Mouse (Mus musculus): ENCODE measurements around the gene Carf. TPM values are rescaled to one million over a fixed set of nuclear protein-coding genes. Genes with fewer than 3 reads are reported as not detected.
"Not testable (repeated sequence)": the region's sequence is repeated elsewhere in the genome, so short reads cannot be mapped to it uniquely, and the experiment has no call there.

Carf gene
- polyA plus RNA-seq (2012): 0.01 TPM in 2 replicates

- H3K36me3 ChIP-seq (ENCODE audit: control insufficient read depth): peaks cover 18% of the 10 kb centered on the region
- H3K9me3 ChIP-seq (ENCODE audit: control insufficient read depth, low read length): no peaks in the 10 kb centered on the region
- TF ChIP-seq TAL1 (IDR thresholded peaks at IDR 0.05; ENCODE audit: low read length) (no peak), GATA1 (IDR thresholded peaks at IDR 0.05; ENCODE audit: low read length) (no peak)
- H3K4me3 ChIP-seq (replicated peaks): peak within 1 kb of the TSS; percentile 92
- no peaks in the 10 kb centered on the region for H3K27me3 ChIP-seq (ENCODE audit: control insufficient read depth)
- peaks cover 19% of the 10 kb centered on the region for H3K4me1 ChIP-seq (ENCODE audit: control insufficient read depth)
These were observed at the start of gene Carf, which contains the start of gene Wdr12 for GRCm38 (mm10) chr1:60098024-60098781. Gene Carf (plus strand): TSS chr1:60098247. Gene Wdr12 (minus strand): TSS chr1:60098645.

GRCm38 (mm10) chr1:60054659-60055058, 43.4 kb upstream of the Carf start:
- no peaks in the 10 kb centered on the region for H3K36me3 ChIP-seq (ENCODE audit: control insufficient read depth)
- TF ChIP-seq TAL1 (IDR thresholded peaks at IDR 0.05; ENCODE audit: low read length) (no peak), GATA1 (IDR thresholded peaks at IDR 0.05; ENCODE audit: low read length) (no peak)
- no peaks in the 10 kb centered on the region for H3K27me3 ChIP-seq (ENCODE audit: control insufficient read depth)
- no peaks in the 10 kb centered on the region for H3K4me1 ChIP-seq (ENCODE audit: control insufficient read depth)
- H3K9me3 ChIP-seq (ENCODE audit: control insufficient read depth, low read length): no peaks in the 10 kb centered on the region
- H3K4me3 ChIP-seq (replicated peaks): no peak overlapping the region

GRCm38 (mm10) chr1:60056310-60056709, 41.7 kb upstream of the Carf start:
- H3K27me3 ChIP-seq (ENCODE audit: control insufficient read depth): no peaks in the 10 kb centered on the region

GRCm38 (mm10) chr1:60070725-60071124, 27.3 kb upstream of the Carf start:
- H3K27me3 ChIP-seq (ENCODE audit: control insufficient read depth); H3K36me3 ChIP-seq (ENCODE audit: control insufficient read depth); H3K4me1 ChIP-seq (ENCODE audit: control insufficient read depth); H3K4me3 ChIP-seq (replicated peaks); H3K9me3 ChIP-seq (ENCODE audit: control insufficient read depth, low read length): not testable (repeated sequence)

More at GRCm38 (mm10) chr1:60056310-60056709, 41.7 kb upstream of the Carf start:
- no peak overlapping the region for H3K4me3 ChIP-seq (replicated peaks)
- no peaks in the 10 kb centered on the region for H3K36me3 ChIP-seq (ENCODE audit: control insufficient read depth)
- H3K4me1 ChIP-seq (ENCODE audit: control insufficient read depth): no peaks in the 10 kb centered on the region
- no peaks in the 10 kb centered on the region for H3K9me3 ChIP-seq (ENCODE audit: control insufficient read depth, low read length)
- no peak for TF ChIP-seq GATA1 (IDR thresholded peaks at IDR 0.05; ENCODE audit: low read length)
- no peak for TF ChIP-seq TAL1 (IDR thresholded peaks at IDR 0.05; ENCODE audit: low read length)

- peaks cover 38% of the 10 kb centered on the region for H3K36me3 ChIP-seq (ENCODE audit: control insufficient read depth)
- no peak for TF ChIP-seq GATA1 (IDR thresholded peaks at IDR 0.05; ENCODE audit: low read length)
- no peak for TF ChIP-seq TAL1 (IDR thresholded peaks at IDR 0.05; ENCODE audit: low read length)
These were observed 23.1 kb upstream of the Carf start for GRCm38 (mm10) chr1:60074935-60075334.

GRCm38 (mm10) chr1:60075590-60075989, 22.5 kb upstream of the Carf start:
- no peaks in the 10 kb centered on the region for H3K27me3 ChIP-seq (ENCODE audit: control insufficient read depth)
- no peak overlapping the region for H3K4me3 ChIP-seq (replicated peaks)
- H3K36me3 ChIP-seq (ENCODE audit: control insufficient read depth): peaks cover 45% of the 10 kb centered on the region
- TF ChIP-seq GATA1 (IDR thresholded peaks at IDR 0.05; ENCODE audit: low read length) (no peak), TAL1 (IDR thresholded peaks at IDR 0.05; ENCODE audit: low read length) (no peak)
- H3K9me3 ChIP-seq (ENCODE audit: control insufficient read depth, low read length): no peaks in the 10 kb centered on the region
- H3K4me1 ChIP-seq (ENCODE audit: control insufficient read depth): no peaks in the 10 kb centered on the region

More at GRCm38 (mm10) chr1:60074935-60075334, 23.1 kb upstream of the Carf start:
- H3K4me3 ChIP-seq (replicated peaks): no peak overlapping the region
- no peaks in the 10 kb centered on the region for H3K27me3 ChIP-seq (ENCODE audit: control insufficient read depth)
- H3K9me3 ChIP-seq (ENCODE audit: control insufficient read depth, low read length): no peaks in the 10 kb centered on the region
- H3K4me1 ChIP-seq (ENCODE audit: control insufficient read depth): no peaks in the 10 kb centered on the region

- TF ChIP-seq TAL1 (IDR thresholded peaks at IDR 0.05; ENCODE audit: low read length) (no peak), GATA1 (IDR thresholded peaks at IDR 0.05; ENCODE audit: low read length) (no peak)
These were observed 21.6 kb upstream of the Carf start for GRCm38 (mm10) chr1:60076411-60076810.

GRCm38 (mm10) chr1:60096572-60097276, 1.3 kb upstream of the Carf start:
- no peak for TF ChIP-seq GATA1 (IDR thresholded peaks at IDR 0.05; ENCODE audit: low read length)
- TF ChIP-seq TAL1 (IDR thresholded peaks at IDR 0.05; ENCODE audit: low read length): no peak
- Histone ChIP-seq H3K27me3 (ENCODE audit: control insufficient read depth) (no peaks in the 10 kb centered on the region), H3K36me3 (ENCODE audit: control insufficient read depth) (peaks cover 32% of the 10 kb centered on the region), H3K4me1 (ENCODE audit: control insufficient read depth) (peaks cover 19% of the 10 kb centered on the region), H3K4me3 (replicated peaks) (peak overlapping the region; percentile 92), H3K9me3 (ENCODE audit: control insufficient read depth, low read length) (no peaks in the 10 kb centered on the region)

More at GRCm38 (mm10) chr1:60076411-60076810, 21.6 kb upstream of the Carf start:
- H3K4me3 ChIP-seq (replicated peaks): no peak overlapping the region
- H3K4me1 ChIP-seq (ENCODE audit: control insufficient read depth): no peaks in the 10 kb centered on the region
- no peaks in the 10 kb centered on the region for H3K9me3 ChIP-seq (ENCODE audit: control insufficient read depth, low read length)
- no peaks in the 10 kb centered on the region for H3K27me3 ChIP-seq (ENCODE audit: control insufficient read depth)
- H3K36me3 ChIP-seq (ENCODE audit: control insufficient read depth): peaks cover 51% of the 10 kb centered on the region

- no peaks in the 10 kb centered on the region for H3K27me3 ChIP-seq (ENCODE audit: control insufficient read depth)
- no peaks in the 10 kb centered on the region for H3K9me3 ChIP-seq (ENCODE audit: control insufficient read depth, low read length)
- peaks cover 19% of the 10 kb centered on the region for H3K4me1 ChIP-seq (ENCODE audit: control insufficient read depth)
- peak overlapping the region; percentile 92 for H3K4me3 ChIP-seq (replicated peaks)
- H3K36me3 ChIP-seq (ENCODE audit: control insufficient read depth): peaks cover 26% of the 10 kb centered on the region
- TF ChIP-seq GATA1 (IDR thresholded peaks at IDR 0.05; ENCODE audit: low read length) (no peak), TAL1 (IDR thresholded peaks at IDR 0.05; ENCODE audit: low read length) (no peak)
These were observed 597 bp upstream of the Carf start for GRCm38 (mm10) chr1:60097277-60098023.

Measured in erythroblast, embryonic 14.5 days (primary cell).